Mouse (Mus musculus) NIH3T3 (cell line): Measurements from ENCODE around the gene Hexim1.
A peak's percentile ranks its signal among the peaks of the same experiment; 100 is the strongest.

ENCODE experiments used
- DNase-seq: peaks from one replicate; pipeline ENCODE4 v3.0.0-alpha.2; 2012; ENCODE audit warnings: low read depth

Gene Hexim1

GRCm38 (mm10) chr11:103098531-103099190 lies 17.4 kb upstream of the Hexim1 start:
- no peak for DNase-seq

GRCm38 (mm10) chr11:103099352-103099940 lies 16.6 kb upstream of the Hexim1 start:
- DNase-seq = no peak

- no peak for DNase-seq
Measured at GRCm38 (mm10) chr11:103100361-103100760, 15.7 kb upstream of the Hexim1 start.

- DNase-seq = peak; percentile 86
Measured at GRCm38 (mm10) chr11:103101481-103101865, 14.6 kb upstream of the Hexim1 start, which contains the start of the genes Plcd3 and Acbd4. Plcd3 (minus strand) TSS chr11:103101658. Acbd4 (plus strand) TSS chr11:103101682.

GRCm38 (mm10) chr11:103101866-103102501 lies 14.0 kb upstream of the Hexim1 start:
- peak; percentile 70 for DNase-seq

GRCm38 (mm10) chr11:103102725-103103349 lies 13.2 kb upstream of the Hexim1 start:
- peak; percentile 99 for DNase-seq

GRCm38 (mm10) chr11:103103621-103104020 lies 12.4 kb upstream of the Hexim1 start:
- DNase-seq = no peak

GRCm38 (mm10) chr11:103104469-103104868 lies 11.6 kb upstream of the Hexim1 start:
- no peak for DNase-seq

- DNase-seq = no peak
Measured at GRCm38 (mm10) chr11:103105180-103105725, 10.8 kb upstream of the Hexim1 start.

GRCm38 (mm10) chr11:103105810-103106209 lies 10.2 kb upstream of the Hexim1 start:
- no peak for DNase-seq

GRCm38 (mm10) chr11:103106386-103106785 lies 9.6 kb upstream of the Hexim1 start:
- DNase-seq = no peak

- DNase-seq = no peak
Measured at GRCm38 (mm10) chr11:103111301-103111700, 4.7 kb upstream of the Hexim1 start.

GRCm38 (mm10) chr11:103111881-103112551 lies 4.0 kb upstream of the Hexim1 start:
- no peak for DNase-seq

GRCm38 (mm10) chr11:103112552-103112912 lies 3.5 kb upstream of the Hexim1 start:
- no peak for DNase-seq

- no peak for DNase-seq
Measured at GRCm38 (mm10) chr11:103113005-103113404, 3.0 kb upstream of the Hexim1 start.

GRCm38 (mm10) chr11:103113771-103114170 lies 2.3 kb upstream of the Hexim1 start:
- DNase-seq = no peak

- peak; percentile 46 for DNase-seq
Measured at GRCm38 (mm10) chr11:103114270-103114943, 1.6 kb upstream of the Hexim1 start.

- peak; percentile 89 for DNase-seq
Measured at GRCm38 (mm10) chr11:103115163-103116007, 646 bp upstream of the Hexim1 start.

- peak; percentile 87 for DNase-seq
Measured at GRCm38 (mm10) chr11:103116959-103117590, 1.0 kb downstream of the Hexim1 start.

- peak; percentile 62 for DNase-seq
Measured at GRCm38 (mm10) chr11:103117591-103118009, 1.6 kb downstream of the Hexim1 start.
